Mouse (Mus musculus) embryonic stem cell, embryonic (primary cell): ENCODE measurements around the gene Metrn.

Source experiments
- CTCF ChIA-PET, 4 experiments: fragments of 300-600 bp in 2 of 4; fragments of 350-600 bp in 2 of 4; sonication (Branson Sonifier 250); formaldehyde crosslinking; loops; one replicate each; lab custom pipeline; 2022; ENCODE audit warnings: inconsistent platforms in 2 of 4; lab: Charles Lee
- POLR2A ChIA-PET, 4 experiments: fragments of 300-600 bp in 2 of 4; fragments of 350-600 bp in 2 of 4; sonication (Branson Sonifier 250); formaldehyde crosslinking; loops; one replicate each; lab custom pipeline; 2022; ENCODE audit warnings: antibody characterized with exemption in 4 of 4, inconsistent platforms in 1 of 4; lab: Charles Lee

Gene Metrn

DNA sequence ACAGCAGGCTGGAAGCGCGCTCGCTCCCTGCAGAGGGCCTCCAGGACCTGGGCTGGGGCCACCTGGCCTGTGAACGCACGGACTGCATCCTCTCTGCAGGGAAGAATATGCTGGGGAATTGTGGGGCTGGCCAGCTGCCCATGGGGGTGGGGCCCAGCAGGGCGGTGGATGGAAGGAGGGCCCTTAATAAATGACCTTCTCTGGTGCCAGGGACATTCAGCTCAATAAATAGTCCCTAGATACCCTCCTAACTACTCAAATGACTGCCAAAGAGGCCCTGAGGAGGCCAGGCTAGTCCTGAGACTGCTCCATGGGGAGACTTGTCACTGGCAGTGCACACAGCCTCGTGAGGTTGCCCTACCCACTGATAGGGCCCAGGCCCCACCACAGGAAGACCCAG lies 13.8 kb downstream of the Metrn start:
- ChIA-PET POLR2A (interaction anchor here in 3 of 4 experiments (1.1 to 3.1 kb wide), 9 partner anchors 9 to 67 kb away, joined by 3 to 14 read pairs (median 5); partner anchors contain the start of genes Narfl (in 2 of the 3), Chtf18 (in 1 of the 3), Gng13 (in 1 of the 3) and Rpusd1 (in 1 of the 3)), CTCF (interaction anchor here in 1 of 4 experiments (1.1 kb wide), 1 partner anchor 19 kb away, joined by 4 read pairs; no protein-coding TSS in a partner anchor)

- ChIA-PET CTCF (interaction anchor here in 2 of 4 experiments (0.6 to 1.9 kb wide), 6 partner anchors 8 to 58 kb away, joined by 3 to 7 read pairs (median 3); partner anchors contain the start of genes Narfl (in 2 of the 2), Chtf18 (in 1 of the 2) and Rpusd1 (in 1 of the 2)), POLR2A (interaction anchor here in 3 of 4 experiments (0.6 to 3.1 kb wide), 21 partner anchors 8 to 65 kb away, joined by 3 to 14 read pairs (median 4); partner anchors contain the start of genes Chtf18 (in 2 of the 3), Fam173a (in 2 of the 3), Metrn (in 2 of the 3) and Narfl (in 2 of the 3))
These were observed 15.6 kb downstream of the Metrn start for GRCm38 (mm10) chr17:25781339-25781738.

GRCm38 (mm10) chr17:25777948-25778347 lies 19.0 kb downstream of the Metrn start:
- ChIA-PET CTCF (interaction anchor here in 1 of 4 experiments (1.1 kb wide), 1 partner anchor 54 kb away, joined by 4 read pairs; no protein-coding TSS in a partner anchor), POLR2A (interaction anchor here in 2 of 4 experiments (1.0 to 1.9 kb wide), 6 partner anchors 7 to 54 kb away, joined by 3 to 5 read pairs (median 4); partner anchors contain the start of genes Chtf18 (in 1 of the 2) and Haghl (in 1 of the 2))

- ChIA-PET POLR2A (interaction anchor here in 2 of 4 experiments (0.6 to 4.1 kb wide), 7 partner anchors 10 to 889 kb away, joined by 4 to 31 read pairs (median 13); partner anchors contain the start of genes Chtf18 (in 2 of the 2), Rpusd1 (in 2 of the 2), Haghl (in 1 of the 2) and Spsb3 (in 1 of the 2)), CTCF (interaction anchor here in 2 of 4 experiments (1.2 to 2.7 kb wide), 2 partner anchors 26 kb away, joined by 4 to 10 read pairs; no protein-coding TSS in a partner anchor)
These were observed 21.4 kb downstream of the Metrn start for GRCm38 (mm10) chr17:25775318-25776062.

- ChIA-PET CTCF (interaction anchor here (0.6 to 2.7 kb wide), 47 partner anchors 8 to 296 kb away, joined by 3 to 20 read pairs (median 5); partner anchors contain the start of genes Chtf18 (in 4 of the 4), Rpusd1 (in 4 of the 4), Haghl (in 2 of the 4) and Metrn (in 2 of the 4)), POLR2A (interaction anchor here (0.6 to 4.1 kb wide), 33 partner anchors 8 to 479 kb away, joined by 3 to 31 read pairs (median 6); partner anchors contain the start of genes Chtf18 (in 3 of the 4), Haghl (in 3 of the 4), Rpusd1 (in 3 of the 4) and Stub1 (in 2 of the 4))
These were observed 23.3 kb downstream of the Metrn start, which contains the start of gene Narfl for GRCm38 (mm10) chr17:25773549-25774120. TSS of gene Narfl (plus strand) at chr17:25773776.

GRCm38 (mm10) chr17:25769331-25769730 lies 27.6 kb downstream of the Metrn start:
- ChIA-PET POLR2A (interaction anchor here in 3 of 4 experiments (0.6 to 5.6 kb wide), 18 partner anchors 8 to 908 kb away, joined by 3 to 49 read pairs (median 4); partner anchors contain the start of genes Chtf18 (in 1 of the 3), Haghl (in 1 of the 3), Msln (in 1 of the 3) and Rpusd1 (in 1 of the 3)), CTCF (interaction anchor here in 1 of 4 experiments (1.2 kb wide), 1 partner anchor 10 kb away, joined by 3 read pairs; no protein-coding TSS in a partner anchor)

GRCm38 (mm10) chr17:25765886-25766285 lies 31.1 kb downstream of the Metrn start:
- POLR2A ChIA-PET = interaction anchor here (0.6 to 5.6 kb wide), 9 partner anchors 8 to 837 kb away, joined by 3 to 49 read pairs (median 4); partner anchors contain the start of gene Stub1 (in 1 of the 4)

DNA sequence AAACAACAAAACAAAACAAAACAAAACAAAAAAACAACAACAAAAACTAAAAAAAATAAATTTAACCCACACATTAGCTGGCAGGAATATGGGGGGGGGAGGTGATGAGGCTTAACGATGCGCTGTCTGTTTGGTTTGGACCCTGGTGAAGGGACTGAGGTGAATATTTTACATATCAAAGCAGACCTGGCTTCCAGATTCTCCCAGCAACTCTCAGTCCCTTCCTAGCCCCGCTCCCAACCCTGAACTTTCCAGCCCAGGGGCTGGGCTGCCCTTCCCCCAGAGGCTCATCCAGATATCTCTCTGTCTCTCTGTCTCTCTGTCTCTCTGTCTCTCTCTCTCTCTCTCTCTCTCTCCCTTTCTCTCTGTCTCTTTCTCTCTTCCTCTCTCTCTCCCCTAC lies 34.3 kb downstream of the Metrn start:
- ChIA-PET CTCF (interaction anchor here (0.6 to 1.6 kb wide), 5 partner anchors 11 to 746 kb away, joined by 3 to 7 read pairs (median 4); partner anchors contain the start of gene Narfl (in 1 of the 4)), POLR2A (interaction anchor here in 3 of 4 experiments (0.5 to 11.8 kb wide), 11 partner anchors 9 to 474 kb away, joined by 3 to 137 read pairs (median 4); partner anchors contain the start of genes Chtf18 (in 2 of the 3), Rpusd1 (in 2 of the 3), Metrn (in 1 of the 3) and Msln (in 1 of the 3))

More at GRCm38 (mm10) chr17:25765886-25766285, 31.1 kb downstream of the Metrn start:
- CTCF ChIA-PET = interaction anchor here in 1 of 4 experiments (2.5 kb wide), 1 partner anchor 34 kb away, joined by 6 read pairs; no protein-coding TSS in a partner anchor

DNA sequence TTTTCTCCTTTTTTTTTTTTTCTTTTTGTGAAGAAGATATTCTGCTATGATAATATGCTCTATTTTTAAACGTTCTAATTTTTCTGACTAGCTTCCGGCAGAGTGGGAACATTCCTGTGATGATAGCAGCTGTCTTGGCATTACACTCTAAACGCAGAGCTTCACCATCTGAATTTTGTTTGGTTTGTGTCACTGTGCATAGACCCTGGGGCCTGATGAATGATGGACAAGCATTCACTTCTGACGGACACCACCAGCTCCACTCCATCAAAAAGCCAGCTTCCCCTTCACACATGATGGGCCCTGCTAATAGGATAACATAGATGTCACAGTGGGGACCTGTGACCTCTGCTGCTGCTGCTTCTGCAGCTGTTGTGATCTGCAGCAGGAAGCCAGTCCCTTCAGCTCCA lies 35.4 kb downstream of the Metrn start:
- ChIA-PET CTCF (interaction anchor here in 2 of 4 experiments (0.6 to 1.4 kb wide), 4 partner anchors 12 to 475 kb away, joined by 3 to 7 read pairs (median 4); partner anchors contain the start of genes Narfl (in 2 of the 2), Chtf18 (in 1 of the 2) and Rpusd1 (in 1 of the 2)), POLR2A (interaction anchor here in 3 of 4 experiments (0.5 to 11.8 kb wide), 9 partner anchors 8 to 112 kb away, joined by 3 to 137 read pairs (median 5); partner anchors contain the start of genes Chtf18 (in 2 of the 3), Rpusd1 (in 2 of the 3) and Stub1 (in 1 of the 3))

DNA sequence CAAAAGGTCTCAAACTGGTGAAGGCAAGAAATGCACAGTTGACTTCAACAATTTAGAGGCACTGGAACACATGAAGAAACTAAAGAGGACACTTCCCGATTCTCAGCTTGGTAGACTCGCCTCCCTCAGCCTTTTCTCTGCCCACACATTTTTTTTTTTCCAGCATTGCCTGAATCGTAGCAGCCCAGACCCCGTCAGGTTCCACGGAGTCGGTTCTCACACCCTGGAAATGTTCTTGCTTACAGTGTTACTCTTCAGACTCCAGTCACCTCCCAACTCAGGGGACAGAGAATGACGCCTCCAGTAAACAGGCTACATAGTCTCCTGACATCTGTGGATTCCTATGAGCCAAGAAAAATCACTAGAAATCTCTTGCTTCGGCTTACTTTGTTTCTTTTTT lies 36.8 kb downstream of the Metrn start:
- ChIA-PET POLR2A (interaction anchor here in 3 of 4 experiments (0.7 to 11.8 kb wide), 16 partner anchors 9 to 72 kb away, joined by 3 to 137 read pairs (median 4); partner anchors contain the start of genes Chtf18 (in 2 of the 3), Narfl (in 2 of the 3), Rpusd1 (in 2 of the 3) and Fam173a (in 1 of the 3)), CTCF (interaction anchor here in 2 of 4 experiments (0.9 to 2.2 kb wide), 5 partner anchors 10 to 28 kb away, joined by 3 to 9 read pairs (median 3); partner anchors contain the start of gene Narfl (in 1 of the 2))

- POLR2A ChIA-PET = interaction anchor here (0.6 to 11.8 kb wide), 33 partner anchors 8 to 1798 kb away, joined by 3 to 137 read pairs (median 6); partner anchors contain the start of genes Chtf18 (in 3 of the 4), Rpusd1 (in 3 of the 4), Narfl (in 2 of the 4) and Haghl (in 1 of the 4)
- CTCF ChIA-PET = interaction anchor here in 2 of 4 experiments (0.9 to 1.4 kb wide), 2 partner anchors 34 to 190 kb away, joined by 3 to 5 read pairs; no protein-coding TSS in a partner anchor
These were observed 39.2 kb downstream of the Metrn start for GRCm38 (mm10) chr17:25757691-25758090.

DNA sequence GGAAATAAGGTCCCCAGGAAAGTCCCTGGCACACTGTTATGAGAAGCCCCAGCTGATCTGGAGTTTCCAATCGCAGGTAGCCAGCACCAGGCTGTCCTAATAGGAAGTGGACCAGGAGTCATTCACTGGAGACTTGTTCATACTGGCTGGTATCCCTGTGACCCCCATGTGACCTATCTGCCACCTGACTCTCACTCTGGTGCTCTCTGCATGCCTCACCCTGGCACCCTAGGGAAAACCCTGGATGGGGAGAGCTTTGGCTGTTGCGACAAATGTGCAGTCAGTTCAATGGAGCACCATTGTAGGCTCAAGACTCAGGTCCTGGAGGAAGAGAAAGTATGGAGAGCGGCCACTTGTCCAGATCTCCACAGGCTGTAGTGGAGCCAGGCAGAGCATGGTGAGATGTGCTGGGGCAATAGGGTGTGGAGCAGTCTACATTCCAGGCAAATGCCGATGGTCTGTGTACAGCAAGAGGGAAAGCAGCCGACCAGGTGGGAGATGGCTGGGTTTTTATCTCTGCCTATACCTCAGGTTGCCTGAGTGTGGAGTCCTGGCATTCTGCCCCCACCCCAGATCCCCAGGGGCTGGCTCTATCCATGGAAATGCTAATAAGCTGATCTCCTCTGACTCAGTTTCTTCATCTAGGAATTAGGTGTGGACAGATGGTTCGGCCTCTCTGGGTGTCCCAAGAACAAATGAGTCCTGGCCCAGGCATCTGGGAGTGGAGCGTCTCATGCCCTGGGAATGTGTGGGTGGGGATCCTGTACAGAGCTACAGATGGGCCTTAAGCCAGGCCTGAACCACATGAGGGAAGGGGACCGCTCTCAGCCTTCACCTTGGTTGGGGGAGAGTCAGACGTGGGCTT lies 40.3 kb downstream of the Metrn start:
- ChIA-PET CTCF (interaction anchor here (0.7 to 2.1 kb wide), 11 partner anchors 17 to 1032 kb away, joined by 3 to 7 read pairs (median 4); partner anchors contain the start of genes Narfl (in 3 of the 4), Chtf18 (in 1 of the 4), Ndufb10 (in 1 of the 4) and Rpusd1 (in 1 of the 4)), POLR2A (interaction anchor here (0.6 to 11.8 kb wide), 72 partner anchors 9 to 1800 kb away, joined by 3 to 137 read pairs (median 4); partner anchors contain the start of genes Chtf18 (in 3 of the 4), Narfl (in 3 of the 4), Rpusd1 (in 3 of the 4) and Haghl (in 2 of the 4))

GRCm38 (mm10) chr17:25755627-25756377 lies 41.1 kb downstream of the Metrn start:
- CTCF ChIA-PET = interaction anchor here in 3 of 4 experiments (0.6 to 2.1 kb wide), 3 partner anchors 24 to 253 kb away, joined by 3 to 7 read pairs (median 3); no protein-coding TSS in a partner anchor
- POLR2A ChIA-PET = interaction anchor here (0.6 to 11.8 kb wide), 37 partner anchors 8 to 1155 kb away, joined by 3 to 137 read pairs (median 6); partner anchors contain the start of genes Chtf18 (in 3 of the 4), Narfl (in 3 of the 4), Rpusd1 (in 3 of the 4) and Mcrip2 (in 2 of the 4)

DNA sequence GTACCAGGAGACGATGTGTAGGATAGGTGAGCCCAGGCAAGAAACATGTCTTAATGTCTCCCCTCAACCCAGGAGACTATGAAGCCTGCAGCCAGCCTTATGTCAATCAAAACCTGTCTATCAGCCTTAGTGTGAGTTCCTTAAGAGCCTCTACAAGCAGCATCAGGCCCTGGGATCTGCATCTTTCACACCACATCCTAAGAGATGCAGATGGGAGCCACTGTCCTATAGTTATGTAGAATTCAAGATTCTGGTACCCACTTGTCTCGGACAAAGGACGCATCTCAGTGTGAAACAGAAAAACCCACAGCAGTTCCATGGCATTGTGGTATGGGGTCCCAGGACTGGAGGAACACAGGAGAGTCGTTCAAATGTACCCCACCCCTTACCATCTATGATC lies 41.9 kb downstream of the Metrn start:
- ChIA-PET POLR2A (interaction anchor here in 3 of 4 experiments (0.8 to 11.8 kb wide), 14 partner anchors 10 to 114 kb away, joined by 3 to 137 read pairs (median 12); partner anchors contain the start of genes Chtf18 (in 3 of the 3), Rpusd1 (in 3 of the 3), Stub1 (in 2 of the 3) and Mcrip2 (in 1 of the 3)), CTCF (interaction anchor here in 1 of 4 experiments (0.6 to 1.0 kb wide), 2 partner anchors 19 to 254 kb away, joined by 3 read pairs; partner anchors contain the start of gene Narfl)
